Mouse (Mus musculus): Measurements from ENCODE around the gene Lsm12. TPM values are rescaled to one million over a fixed set of nuclear protein-coding genes. Genes with fewer than 3 reads are reported as not detected.

Lsm12 gene
- 13.8 and 14.1 TPM in 2 replicates for polyA plus RNA-seq (2012; rRNA removed)

DNA sequence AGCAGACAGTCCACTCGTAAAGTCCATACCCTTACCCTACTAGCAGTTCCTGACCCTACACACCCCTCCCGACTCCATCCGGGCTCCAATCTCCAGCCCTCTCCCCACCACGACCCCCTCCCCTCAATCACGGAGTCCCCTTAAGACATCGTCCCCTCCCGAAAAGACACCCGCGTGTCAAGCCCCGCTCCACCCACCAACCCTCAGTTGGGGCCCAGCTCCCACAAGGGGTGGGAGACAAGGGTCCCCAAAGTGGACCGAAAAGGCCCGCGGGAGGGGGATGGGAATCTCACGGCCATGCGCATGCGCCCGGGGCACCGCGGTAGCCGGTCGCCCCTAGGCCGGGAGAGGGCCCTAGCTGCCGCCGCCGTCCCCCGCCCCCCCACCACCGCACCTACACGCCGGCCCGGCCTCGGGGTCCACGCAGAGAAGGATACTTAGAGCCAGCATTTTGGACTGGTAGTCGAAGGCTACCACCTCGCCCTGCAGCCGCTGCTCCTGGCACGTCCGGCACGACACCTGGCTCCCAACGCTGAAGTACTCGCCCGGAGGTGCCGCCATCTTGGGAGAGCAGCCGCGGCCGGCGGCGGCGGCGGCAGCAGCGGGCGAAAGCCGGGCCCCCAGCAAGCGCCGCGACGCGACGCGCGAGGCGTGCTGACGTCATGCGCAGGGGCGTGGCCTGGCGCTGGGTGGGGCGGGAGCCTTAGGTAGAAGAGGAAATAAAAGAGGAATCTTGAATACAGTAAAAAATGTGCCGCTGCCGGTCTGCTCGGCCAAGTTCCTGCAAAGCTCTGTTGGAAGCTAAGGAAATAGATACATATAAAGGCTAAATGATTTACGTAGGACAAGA is at the start of gene Lsm12:
Gene Lsm12 (minus strand): TSS at position 651 of the 850 bp plus-strand sequence.

DNA sequence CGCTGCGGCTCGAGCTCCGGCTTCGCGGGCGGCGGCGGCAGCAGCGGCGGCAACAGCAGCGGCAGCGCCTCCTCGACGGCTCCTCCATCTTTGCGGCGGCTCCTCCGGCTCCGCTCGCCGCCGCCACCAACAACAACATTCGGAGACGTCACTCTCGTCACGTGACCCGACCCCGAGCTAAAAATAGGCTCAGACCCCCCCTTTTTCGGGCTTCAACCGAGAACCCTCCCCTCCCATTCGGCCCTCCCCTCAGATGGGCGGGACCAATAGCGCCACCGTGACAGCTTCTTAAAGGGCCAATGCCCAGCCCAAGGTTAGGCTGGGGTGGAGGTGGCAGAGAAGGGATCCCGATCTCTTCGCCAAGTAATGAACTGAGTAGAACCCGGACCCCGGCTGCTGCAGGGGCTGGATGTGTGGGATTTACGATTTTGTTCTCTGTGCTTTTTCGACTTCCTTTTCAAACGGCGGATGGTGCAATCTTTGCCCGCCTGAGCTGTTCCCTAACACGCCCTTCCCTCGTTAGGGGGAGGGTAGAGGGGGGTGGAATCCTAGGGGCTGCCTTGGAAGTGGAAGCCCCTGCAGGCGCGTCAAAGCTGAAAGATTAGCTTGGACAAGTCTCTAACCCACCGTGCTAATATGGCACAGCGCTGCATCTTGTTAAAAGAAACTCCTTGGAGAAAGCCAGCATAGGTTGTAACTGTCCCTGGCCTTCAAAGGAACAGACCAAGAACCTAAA is 45.1 kb upstream of the Lsm12 start, which contains the start of gene Hdac5:
Gene Hdac5 (minus strand): TSS at position 161 of the 736 bp plus-strand sequence.

DNA sequence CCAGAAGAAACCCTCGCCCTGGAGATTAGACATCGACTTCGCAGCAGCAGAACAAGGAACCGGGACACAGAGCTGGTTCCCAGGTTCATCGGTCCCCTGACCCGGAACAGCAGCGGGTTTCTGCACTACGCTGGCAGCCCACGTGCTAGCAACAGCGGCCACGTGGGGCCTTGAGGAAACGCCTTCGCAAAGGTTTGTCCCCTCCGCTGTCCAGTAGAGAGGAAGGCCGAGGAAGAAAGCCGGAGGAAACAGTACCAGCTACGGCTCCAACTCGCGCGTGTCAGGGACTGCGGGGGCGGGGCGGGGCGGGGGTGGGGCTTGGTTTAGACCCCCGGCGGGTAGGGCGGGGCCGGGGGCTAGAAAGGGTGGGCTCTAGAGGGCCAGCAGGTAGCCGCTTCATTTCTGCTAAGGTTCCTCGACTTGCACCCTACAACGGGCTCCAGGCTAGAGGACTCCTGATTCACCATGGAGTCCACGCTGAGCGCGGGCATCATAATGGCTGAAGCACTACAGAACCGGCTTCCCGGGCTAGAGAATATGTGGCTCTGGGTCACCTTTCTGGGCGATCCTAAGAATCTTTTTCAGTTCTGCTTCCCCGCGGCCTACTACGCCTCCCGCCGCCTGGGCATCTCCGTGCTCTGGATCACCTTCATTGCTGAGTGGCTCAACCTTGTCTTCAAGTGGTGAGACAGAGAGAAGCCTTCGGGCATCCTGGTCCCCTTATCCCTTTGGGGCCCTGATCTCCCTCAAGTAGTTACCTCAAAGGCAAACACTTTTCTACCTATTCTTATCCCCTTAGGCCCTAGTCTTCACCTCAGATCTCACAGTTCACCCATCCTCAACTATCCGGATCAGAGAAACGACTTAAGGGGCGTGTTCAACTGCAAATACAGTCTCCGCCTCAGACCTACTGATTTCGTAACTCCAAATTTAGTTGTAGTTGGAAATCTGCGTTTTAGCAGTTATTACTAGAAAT is 4.7 kb upstream of the Lsm12 start, which contains the start of gene G6pc3:
Gene G6pc3 (plus strand): TSS at position 160 of the 976 bp plus-strand sequence.

DNA sequence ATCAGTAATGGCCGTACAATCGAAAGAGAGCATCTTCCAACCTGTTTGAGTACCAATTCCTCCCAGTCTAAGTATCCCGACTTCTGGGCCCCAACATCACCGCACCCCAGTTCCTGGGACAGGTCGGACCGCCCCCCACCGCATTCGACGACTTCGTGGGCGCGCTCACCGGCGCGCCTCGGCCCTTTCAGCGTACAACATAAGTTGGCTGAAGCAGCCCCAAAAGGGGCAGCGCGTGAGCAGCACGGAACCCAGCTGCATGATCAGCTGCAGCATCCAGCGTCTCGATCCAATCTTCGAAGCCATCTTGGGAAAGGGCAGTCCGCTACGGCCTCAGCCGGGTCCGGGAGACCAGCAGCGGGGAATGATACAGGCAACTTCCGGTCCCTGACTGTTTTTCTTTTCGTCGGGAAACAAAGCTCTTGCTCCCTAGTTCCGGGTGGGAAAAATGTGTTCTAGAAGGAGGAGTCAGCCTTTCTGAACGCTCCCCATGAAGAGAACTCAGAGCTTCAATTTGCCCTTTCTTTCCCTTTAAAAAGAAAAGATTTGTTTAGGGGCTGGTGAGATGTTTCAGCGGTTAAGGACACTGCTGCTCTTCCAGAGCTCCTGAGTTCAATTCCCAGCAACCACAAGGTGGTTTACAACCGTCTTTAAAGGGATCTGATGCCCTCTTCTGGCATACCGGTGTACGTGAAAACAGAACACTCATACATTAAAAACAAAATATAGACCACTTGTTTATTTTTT is 28.9 kb downstream of the Lsm12 start, which contains the start of gene Tmem101:
Gene Tmem101 (minus strand): TSS at position 366 of the 747 bp plus-strand sequence.

DNA sequence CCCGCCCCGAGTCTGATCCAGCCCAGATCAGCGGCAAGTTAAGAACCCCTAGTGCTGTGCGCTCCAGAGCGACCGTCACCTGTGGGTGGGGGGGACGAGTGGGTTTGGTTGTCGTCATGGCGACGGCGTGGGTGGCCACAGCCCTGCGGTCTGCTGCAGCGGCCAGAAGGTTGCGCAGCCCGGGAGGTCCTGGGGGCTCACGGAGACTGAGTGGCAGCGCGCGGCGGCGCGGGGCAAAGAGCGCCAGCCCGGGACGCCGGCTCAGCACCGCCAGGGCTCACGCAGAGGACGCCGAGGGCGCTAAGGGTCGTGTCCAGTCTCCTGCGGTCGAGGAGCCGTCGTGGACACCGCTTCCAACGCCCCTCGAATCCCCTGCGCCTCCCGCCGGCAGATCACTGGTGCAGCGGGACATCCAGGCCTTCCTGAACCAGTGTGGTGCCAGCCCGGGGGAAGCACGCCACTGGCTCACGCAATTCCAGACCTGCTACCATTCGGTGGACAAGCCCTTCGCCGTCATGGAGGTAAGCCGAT is 39.6 kb downstream of the Lsm12 start, which contains the start of gene Nags:
Gene Nags (plus strand): TSS at position 43 of the 531 bp plus-strand sequence.

Other genes with a start within 250 kb of the Lsm12 start
- gene Sost, start 218.3 kb downstream of the Lsm12 start, polyA plus RNA-seq (2012; rRNA removed), result 0.06 and 0.12 TPM in 2 replicates
- gene Cfap97d1, start 201.0 kb downstream of the Lsm12 start, polyA plus RNA-seq (2012; rRNA removed), result not detected in 2 replicates
- gene Dusp3, start 198.3 kb downstream of the Lsm12 start, polyA plus RNA-seq (2012; rRNA removed), result 33.1 and 37.3 TPM in 2 replicates
- gene Mpp3, start 156.8 kb downstream of the Lsm12 start, polyA plus RNA-seq (2012; rRNA removed), result 2.5 and 2.7 TPM in 2 replicates
- 8.6 and 13.4 TPM in 2 replicates for gene Cd300lg, start 143.8 kb downstream of the Lsm12 start, polyA plus RNA-seq (2012; rRNA removed)
- gene Mpp2, start 96.8 kb downstream of the Lsm12 start, polyA plus RNA-seq (2012; rRNA removed), result 5.3 and 5.5 TPM in 2 replicates
- gene Ppy, start 84.0 kb downstream of the Lsm12 start, polyA plus RNA-seq (2012; rRNA removed), result 1.8 and 2.7 TPM in 2 replicates
- gene Pyy, start 77.5 kb downstream of the Lsm12 start, polyA plus RNA-seq (2012; rRNA removed), result 111 and 118 TPM in 2 replicates
- 0.04 and 0.10 TPM in 2 replicates for gene Nags, start 39.8 kb downstream of the Lsm12 start, polyA plus RNA-seq (2012; rRNA removed)
- gene Tmem101, start 28.9 kb downstream of the Lsm12 start, polyA plus RNA-seq (2012; rRNA removed), result 10.9 and 13.8 TPM in 2 replicates
- gene G6pc3, start 4.3 kb upstream of the Lsm12 start, polyA plus RNA-seq (2012; rRNA removed), result 52.2 and 57.6 TPM in 2 replicates
- 70.4 and 80.7 TPM in 2 replicates for gene Hdac5, start 44.9 kb upstream of the Lsm12 start, polyA plus RNA-seq (2012; rRNA removed)
- 1.4 and 2.3 TPM in 2 replicates for gene BC030867, start 63.6 kb upstream of the Lsm12 start, polyA plus RNA-seq (2012; rRNA removed)
- 0.96 and 1.2 TPM in 2 replicates for gene Asb16, start 83.4 kb upstream of the Lsm12 start, polyA plus RNA-seq (2012; rRNA removed)
- gene Tmub2, start 99.6 kb upstream of the Lsm12 start, polyA plus RNA-seq (2012; rRNA removed), result 20.3 and 22.6 TPM in 2 replicates
- 19.6 and 21.3 TPM in 2 replicates for gene Atxn7l3, start 111.3 kb upstream of the Lsm12 start, polyA plus RNA-seq (2012; rRNA removed)
- gene Ubtf, start 134.4 kb upstream of the Lsm12 start, polyA plus RNA-seq (2012; rRNA removed), result 9.5 and 10.8 TPM in 2 replicates
- gene Slc4a1, start 180.9 kb upstream of the Lsm12 start, polyA plus RNA-seq (2012; rRNA removed), result 0.03 TPM in 1 of 2 replicates, not detected in the other
- 4.0 and 6.2 TPM in 2 replicates for gene Rundc3a, start 208.1 kb upstream of the Lsm12 start, polyA plus RNA-seq (2012; rRNA removed)
- gene Slc25a39, start 222.7 kb upstream of the Lsm12 start, polyA plus RNA-seq (2012; rRNA removed), result 308 and 460 TPM in 2 replicates
- 97.0 and 100.0 TPM in 2 replicates for gene Grn, start 245.0 kb upstream of the Lsm12 start, polyA plus RNA-seq (2012; rRNA removed)